Comparison of ENCODE assay signal across 9 mouse cellular contexts in the genomic region with DNA sequence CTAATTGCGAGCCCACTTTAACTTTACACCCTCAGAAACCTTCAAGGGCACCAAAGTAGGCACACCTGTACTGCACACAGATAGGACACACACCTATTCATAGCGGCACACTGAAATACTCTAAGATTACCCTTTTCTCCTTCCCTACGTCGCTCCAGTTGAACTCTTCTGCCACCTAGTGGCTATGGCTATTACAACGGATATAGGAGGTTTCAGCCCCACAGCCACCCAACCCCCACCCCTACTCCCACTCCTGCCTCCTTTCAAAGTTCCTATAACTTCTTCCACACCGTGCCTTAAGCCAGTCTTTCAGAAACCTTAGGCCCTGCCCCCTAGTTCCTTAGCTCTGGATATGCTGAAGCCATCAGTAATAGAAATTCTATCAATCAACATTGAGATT. TPM values are rescaled to one million over a fixed set of nuclear protein-coding genes. Genes with fewer than 3 reads are reported as not detected.
DNase-seq lines count a peak whose midpoint lies in the region; ATAC-seq and TF ChIP-seq lines count a peak whose summit lies in the region.
"Had no signal": no experiment of that assay in that cellular context is flagged by ENCODE, and none has a peak within 500 bp of the region (broad histone marks: within the 10 kb centered on the region; RNA-seq: fewer than 3 reads in every experiment).

No protein-coding gene starts in this region.

- H3K36me3 ChIP-seq in forebrain, embryonic 10.5 days (replicated peaks): no peaks in the 10 kb centered on the region
- H3K36me3 ChIP-seq in forebrain, embryonic 15.5 days: no peaks in the 10 kb centered on the region
- no peaks in the 10 kb centered on the region for H3K36me3 ChIP-seq in embryonic facial prominence, embryonic 11.5 days (replicated peaks; ENCODE audit: control insufficient read depth, insufficient read depth, low read depth, low read length)
- H3K36me3 ChIP-seq in spleen, adult 2 months (ENCODE audit: control insufficient read depth, insufficient read depth, low read length): no peaks in the 10 kb centered on the region

- no peaks in the 10 kb centered on the region for H3K9me3 ChIP-seq in forebrain, embryonic 10.5 days
- no peaks in the 10 kb centered on the region for H3K9me3 ChIP-seq in forebrain, embryonic 15.5 days
- no peaks in the 10 kb centered on the region for H3K9me3 ChIP-seq in embryonic facial prominence, embryonic 11.5 days (replicated peaks; ENCODE audit: control insufficient read depth, low read length)

- H3K4me3 ChIP-seq in forebrain, embryonic 10.5 days: no peak overlapping the region
- H3K4me3 ChIP-seq in forebrain, embryonic 15.5 days: no peak overlapping the region
- H3K4me3 ChIP-seq in embryonic facial prominence, embryonic 11.5 days (ENCODE audit: low read depth, low read length): no peak overlapping the region
- no peak overlapping the region for H3K4me3 ChIP-seq in lung, adult 2 months (replicated peaks; ENCODE audit: extremely low read depth, low read depth, low read length)
- H3K4me3 ChIP-seq in spleen, adult 2 months (ENCODE audit: extremely low read depth, insufficient read depth, insufficient read length): no peak overlapping the region

- TF ChIP-seq POLR2A in lung, adult 2 months (IDR thresholded peaks at IDR 0.05; ENCODE audit: borderline replicate concordance, extremely low read depth, low read depth, low read length): no peak
- no peak for TF ChIP-seq POLR2A in spleen, adult 2 months (IDR thresholded peaks at IDR 0.05; ENCODE audit: low read depth, low read length)

- 6% methylated on average over 6 of the region's 6 CpGs for WGBS in forebrain, embryonic 10.5 days
- WGBS in forebrain, embryonic 15.5 days: 9% methylated on average over 6 of the region's 6 CpGs
- WGBS in embryonic facial prominence, embryonic 11.5 days: 4% methylated on average over 6 of the region's 6 CpGs
- WGBS in lung, adult 2 months: 6% methylated on average over 6 of the region's 6 CpGs
- WGBS in spleen, adult 2 months: 4% methylated on average over 6 of the region's 6 CpGs

- no peak for ATAC-seq in forebrain, embryonic 15.5 days (replicated peaks)
- no peak for ATAC-seq in embryonic facial prominence, embryonic 11.5 days (replicated peaks; ENCODE audit: insufficient number of reproducible peaks, low FRiP score, low TSS enrichment, low read depth)
- ATAC-seq: Patski had no signal

- H3K27ac ChIP-seq in forebrain, embryonic 10.5 days: no peak overlapping the region
- H3K27ac ChIP-seq in forebrain, embryonic 15.5 days (replicated peaks): no peak overlapping the region
- H3K27ac ChIP-seq in embryonic facial prominence, embryonic 11.5 days (replicated peaks; ENCODE audit: low read depth, low read length): no peak overlapping the region
- H3K27ac ChIP-seq in spleen, adult 2 months (ENCODE audit: insufficient read depth, low read length): no peak overlapping the region

- peaks cover 24% of the 10 kb centered on the region for H3K4me1 ChIP-seq in forebrain, embryonic 10.5 days
- H3K4me1 ChIP-seq in forebrain, embryonic 15.5 days: no peaks in the 10 kb centered on the region
- no peaks in the 10 kb centered on the region for H3K4me1 ChIP-seq in embryonic facial prominence, embryonic 11.5 days (ENCODE audit: control insufficient read depth, insufficient read depth, low read length)
- peaks cover 8% of the 10 kb centered on the region; the same call in 1 of the 2 replicates for H3K4me1 ChIP-seq in lung, adult 2 months (ENCODE audit: control insufficient read depth, insufficient read depth, low read length)
- no peaks in the 10 kb centered on the region for H3K4me1 ChIP-seq in spleen, adult 2 months (ENCODE audit: control insufficient read depth, insufficient read depth, insufficient read length)

- peak; percentile 55 for TF ChIP-seq CTCF in lung, adult 2 months (IDR thresholded peaks at IDR 0.05; ENCODE audit: insufficient read depth, low read length)
- peak; percentile 53; the same call in 1 of the 2 replicates for TF ChIP-seq CTCF in spleen, adult 2 months (IDR thresholded peaks at IDR 0.05; ENCODE audit: extremely low read depth, insufficient read depth, insufficient read length, insufficient replicate concordance)

- no peak overlapping the region for H3K4me2 ChIP-seq in forebrain, embryonic 15.5 days (replicated peaks)
- H3K4me2 ChIP-seq in embryonic facial prominence, embryonic 11.5 days (ENCODE audit: low read depth, low read length): no peak overlapping the region

- H3K27me3 ChIP-seq in forebrain, embryonic 10.5 days (ENCODE audit: poor library complexity, severe bottlenecking): peaks cover 8% of the 10 kb centered on the region; the same call in 1 of the 2 replicates
- H3K27me3 ChIP-seq in forebrain, embryonic 15.5 days: no peaks in the 10 kb centered on the region
- H3K27me3 ChIP-seq in embryonic facial prominence, embryonic 11.5 days (ENCODE audit: control insufficient read depth, insufficient read depth, low read length): no peaks in the 10 kb centered on the region
- H3K27me3 ChIP-seq in spleen, adult 2 months (ENCODE audit: control insufficient read depth, insufficient read depth, low read length): no peaks in the 10 kb centered on the region
- H3K27me3 ChIP-seq: Patski had no signal

- peak; percentile 36 for DNase-seq in forebrain, embryonic 10.5 days (ENCODE audit: extremely low spot score, low spot score)
- peak; percentile 33 to 52 for DNase-seq in urinary bladder, postnatal 36 days (ENCODE audit: low spot score in 2 of 2)
- no peak for DNase-seq in urinary bladder, postnatal 4 days (ENCODE audit: low spot score in 2 of 2)
- DNase-seq in embryonic facial prominence, embryonic 11.5 days (ENCODE audit: low spot score): peak; percentile 81
- DNase-seq in kidney, postnatal 25 days: peak; percentile 59 to 80
- peak; percentile 54 for DNase-seq in lung, adult 2 months
- peak; percentile 49 to 54 for DNase-seq in spleen, adult 2 months (ENCODE audit: low read depth in 1 of 2, low spot score in 2 of 2)

- no peak overlapping the region for H3K9ac ChIP-seq in forebrain, embryonic 15.5 days (replicated peaks)
- no peak overlapping the region for H3K9ac ChIP-seq in embryonic facial prominence, embryonic 11.5 days (replicated peaks; ENCODE audit: low read length)

RNA-seq across cellular contexts. Expression of gene Slc24a1, which starts 14.9 kb away (rescaled TPM):
- polyA plus RNA-seq in forebrain, embryonic 10.5 days (2016; fragmentation: Nextera tagmentation; extraction: Ambion mirVana): 0.04 TPM in 1 of 2 replicates, not detected in the other
- 0.04 and 0.10 TPM in 2 replicates for polyA plus RNA-seq in forebrain, embryonic 15.5 days (2015; fragmentation: Nextera tagmentation; extraction: Ambion mirVana)
- not detected in 2 replicates for polyA plus RNA-seq in embryonic facial prominence, embryonic 11.5 days (2014; fragmentation: Nextera tagmentation; extraction: Ambion mirVana)
- 0.05 TPM in 1 of 2 replicates, not detected in the other for polyA plus RNA-seq in lung, adult 2 months (2012; rRNA removed)
- polyA plus RNA-seq in spleen, adult 2 months (2012; rRNA removed): not detected in 2 replicates

RNA-seq across cellular contexts. Expression of gene Ints14, which starts 24.2 kb away (rescaled TPM):
- polyA plus RNA-seq in forebrain, embryonic 10.5 days (2016; fragmentation: Nextera tagmentation; extraction: Ambion mirVana): 74.2 and 77.6 TPM in 2 replicates
- 45.0 and 45.6 TPM in 2 replicates for polyA plus RNA-seq in forebrain, embryonic 15.5 days (2015; fragmentation: Nextera tagmentation; extraction: Ambion mirVana)
- polyA plus RNA-seq in embryonic facial prominence, embryonic 11.5 days (2014; fragmentation: Nextera tagmentation; extraction: Ambion mirVana): 77.2 and 80.5 TPM in 2 replicates
- polyA plus RNA-seq in lung, adult 2 months (2012; rRNA removed): 9.5 and 14.4 TPM in 2 replicates
- 9.2 and 9.6 TPM in 2 replicates for polyA plus RNA-seq in spleen, adult 2 months (2012; rRNA removed)

Comparison
In these comparisons a context has a peak if more than half of its experiments do, and no peak if none do; other contexts are left out.
1. DNase-seq: peak in forebrain, embryonic 10.5 days (single experiment), urinary bladder, postnatal 36 days (2 of 2), embryonic facial prominence, embryonic 11.5 days (single experiment), kidney, postnatal 25 days (2 of 2), lung, adult 2 months (single experiment) and spleen, adult 2 months (2 of 2); none in urinary bladder, postnatal 4 days (0 of 2).